Mouse (Mus musculus) G1E-ER4 (cell line): Measurements from ENCODE around the gene Habp2. TPM values are rescaled to one million over a fixed set of nuclear protein-coding genes. Genes with fewer than 3 reads are reported as not detected.

Experiments used
- GATA1 ChIP-seq: IDR thresholded peaks from one replicate; pipeline ENCODE4 v1.8.0; 2012; ENCODE audit warnings: low read length, inconsistent platforms
- polyA plus RNA-seq: library from polyadenylated mRNA; stranded (reverse); fragments of >175 nt; gene quantifications from 2 replicates; pipeline ENCODE4 v1.2.3, GENCODE M21; 2012

The Habp2 gene
- not detected in 2 replicates for polyA plus RNA-seq

DNA sequence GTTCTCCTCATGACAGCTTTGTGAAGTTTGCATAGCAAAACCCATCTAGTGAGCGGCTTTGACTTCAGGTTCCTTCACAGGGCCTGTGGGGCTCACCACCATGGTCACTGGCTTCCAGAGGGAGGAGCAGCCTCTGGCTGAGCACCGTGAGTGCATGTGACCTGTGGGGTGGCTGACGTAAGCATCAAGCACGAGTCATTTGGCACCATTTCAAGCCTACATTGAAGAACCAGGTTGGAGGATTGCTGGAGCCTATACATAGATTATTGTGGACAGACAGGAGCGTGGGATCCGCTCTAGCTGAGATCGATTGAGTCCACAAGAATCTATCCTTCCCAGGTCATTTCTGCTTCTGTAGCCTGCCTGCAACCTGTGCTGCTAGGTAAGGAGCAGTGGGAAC is at the start of gene Habp2:
TSS of gene Habp2 (plus strand) at position 272 of the 400 bp plus-strand sequence.
- no peak for TF ChIP-seq GATA1

DNA sequence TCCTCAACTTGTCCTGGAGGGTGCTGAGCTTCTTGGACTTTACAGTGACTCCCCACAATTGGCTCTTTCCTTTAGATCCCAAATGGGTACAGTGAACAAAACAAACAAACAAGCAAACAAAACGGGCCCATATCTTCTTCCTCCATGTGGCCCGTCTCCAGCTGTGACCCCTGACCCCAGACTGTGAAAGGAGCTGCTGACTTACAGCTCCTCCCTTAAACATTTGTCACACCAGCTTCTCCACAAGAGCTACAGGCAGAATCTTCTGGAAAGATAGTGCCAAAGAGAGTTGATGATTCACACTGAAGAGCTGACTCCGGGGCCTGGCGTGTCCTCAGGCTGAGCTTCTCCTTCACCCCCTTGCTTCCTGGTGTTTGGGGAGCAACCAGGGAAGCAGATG is 48.4 kb upstream of the Habp2 start:
- no peak for TF ChIP-seq GATA1

DNA sequence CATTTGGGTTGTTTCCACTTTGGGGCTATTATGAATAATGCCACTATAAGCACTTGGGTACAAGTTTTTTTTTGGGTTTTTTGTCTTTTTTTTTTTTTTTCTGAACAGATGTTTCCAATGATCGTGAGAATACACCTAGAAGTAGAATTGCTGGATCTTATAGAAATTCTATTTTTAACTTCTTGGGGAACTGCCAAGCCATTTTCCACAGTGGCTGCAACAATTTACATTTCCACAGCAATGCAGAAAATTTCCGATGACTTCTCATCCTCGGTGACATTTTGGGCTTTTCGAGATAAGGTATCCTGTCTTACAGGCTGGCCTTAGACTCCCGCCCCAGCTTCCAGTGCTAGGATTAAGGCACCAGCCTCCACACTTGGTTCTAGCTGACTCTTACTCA is 41.7 kb upstream of the Habp2 start:
- no peak for TF ChIP-seq GATA1

DNA sequence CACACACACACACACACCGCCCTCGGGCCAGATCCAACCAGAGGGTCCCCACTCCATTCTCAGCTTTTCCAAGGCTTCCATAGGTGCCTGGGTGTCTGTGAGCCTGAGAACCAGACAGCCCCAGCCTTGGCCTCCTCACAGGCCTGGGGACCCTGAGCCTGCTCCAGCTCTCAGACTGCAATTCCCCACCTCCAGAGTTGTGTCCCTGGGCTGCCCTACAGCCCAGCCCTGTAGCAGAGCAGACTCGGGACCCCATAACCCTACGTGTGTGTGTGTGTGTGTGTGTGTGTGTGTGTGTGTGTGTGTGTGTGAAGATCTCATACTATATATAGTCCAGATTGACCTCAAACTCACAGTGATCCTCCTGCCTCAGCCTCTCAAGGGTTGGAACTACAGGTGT is 34.1 kb upstream of the Habp2 start:
- TF ChIP-seq GATA1 = no peak

DNA sequence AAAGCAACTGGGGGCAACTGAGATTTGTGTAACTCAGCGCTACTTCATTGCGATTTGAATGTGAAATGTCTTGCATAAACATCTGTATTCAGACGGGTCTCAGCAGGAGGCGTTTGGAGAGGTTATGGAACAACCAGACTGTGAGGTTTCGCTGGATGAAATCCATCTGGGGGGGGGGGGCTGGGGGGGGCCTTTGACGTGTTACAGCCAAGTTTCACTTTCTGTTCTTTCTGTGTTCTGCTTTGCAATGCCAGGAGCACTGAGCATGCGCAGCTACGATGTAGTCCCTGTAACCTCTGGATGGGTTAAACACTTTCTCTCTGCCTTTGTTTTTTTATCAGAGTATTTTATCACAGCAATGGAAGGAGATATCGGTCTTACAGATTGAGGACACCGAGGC is 33.7 kb upstream of the Habp2 start:
- no peak for TF ChIP-seq GATA1

DNA sequence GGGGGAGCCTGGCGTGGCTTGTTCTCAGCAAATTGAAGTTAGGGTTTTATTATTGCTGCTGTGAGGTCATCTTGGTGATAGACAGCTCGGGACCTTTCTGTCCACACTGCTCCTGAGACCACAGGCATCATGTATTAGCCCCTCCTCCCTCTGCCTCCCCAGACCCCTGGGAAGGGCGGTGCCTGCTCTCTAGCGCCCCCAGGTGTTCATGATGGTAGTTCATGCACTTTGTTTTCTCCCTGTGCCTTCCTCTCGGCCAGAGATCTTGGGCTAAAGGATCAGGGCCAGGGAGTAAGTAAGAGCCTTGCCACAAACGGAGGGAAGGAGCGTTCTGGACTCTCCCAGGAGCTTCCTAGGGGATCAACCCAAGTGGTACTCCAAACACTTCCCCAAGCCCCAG is 32.2 kb upstream of the Habp2 start:
- TF ChIP-seq GATA1 = no peak

DNA sequence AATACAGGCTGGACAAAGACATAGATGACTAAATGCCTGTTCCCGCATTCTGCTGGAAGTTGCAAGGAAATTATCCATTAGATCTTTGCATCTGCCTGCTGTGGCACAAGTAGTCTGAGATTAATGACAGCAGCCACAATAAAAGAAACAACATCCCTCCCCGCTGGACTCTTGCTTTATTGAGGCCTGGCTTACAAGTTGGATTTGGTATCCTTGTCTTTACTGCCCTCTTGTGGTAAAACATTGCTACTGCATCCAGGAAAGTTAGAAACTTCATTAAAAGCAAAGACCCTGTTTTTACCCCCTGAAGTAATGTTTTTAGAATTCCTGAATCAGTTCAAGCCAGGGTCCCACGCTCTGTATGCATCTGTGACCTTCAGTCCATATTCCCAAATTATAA is 31.4 kb upstream of the Habp2 start:
- no peak for TF ChIP-seq GATA1

DNA sequence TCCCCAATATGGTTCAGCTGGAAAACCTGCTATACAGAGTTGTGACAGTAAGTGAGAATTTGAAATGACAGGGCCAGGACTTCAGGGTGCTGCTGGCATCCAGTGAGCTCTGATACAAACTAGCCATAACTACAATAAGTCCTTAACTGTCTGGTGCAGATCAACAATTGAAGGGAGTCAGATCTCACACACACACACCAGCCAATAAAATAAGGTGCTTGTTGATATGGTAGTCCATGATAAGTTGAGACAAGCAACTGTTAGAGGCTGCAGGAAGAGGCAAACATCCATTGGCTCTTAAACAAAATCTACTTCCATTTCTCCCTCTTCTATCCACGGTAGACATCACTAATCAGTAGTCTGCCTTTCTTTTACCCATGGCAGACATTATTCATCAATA is 30.7 kb upstream of the Habp2 start:
- TF ChIP-seq GATA1 = no peak

DNA sequence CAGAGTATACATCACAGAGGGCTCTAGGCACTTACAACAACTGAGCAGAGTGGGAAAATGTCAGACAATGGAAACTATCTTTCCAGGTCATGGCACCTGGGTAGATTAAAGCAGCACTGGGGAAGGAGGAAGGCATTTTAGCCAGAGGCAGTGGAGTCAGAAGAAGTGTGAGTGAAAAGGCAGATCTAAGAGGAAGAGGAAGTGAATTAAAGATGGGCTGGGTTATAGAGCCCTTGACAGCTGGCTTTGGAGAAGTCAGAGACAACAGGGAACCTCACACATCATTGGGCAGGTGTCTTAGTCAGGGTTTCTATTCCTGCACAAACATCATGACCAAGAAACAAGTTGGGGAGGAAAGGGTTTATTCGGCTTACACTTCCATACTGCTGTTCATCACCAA is 30.2 kb upstream of the Habp2 start:
- no peak for TF ChIP-seq GATA1

DNA sequence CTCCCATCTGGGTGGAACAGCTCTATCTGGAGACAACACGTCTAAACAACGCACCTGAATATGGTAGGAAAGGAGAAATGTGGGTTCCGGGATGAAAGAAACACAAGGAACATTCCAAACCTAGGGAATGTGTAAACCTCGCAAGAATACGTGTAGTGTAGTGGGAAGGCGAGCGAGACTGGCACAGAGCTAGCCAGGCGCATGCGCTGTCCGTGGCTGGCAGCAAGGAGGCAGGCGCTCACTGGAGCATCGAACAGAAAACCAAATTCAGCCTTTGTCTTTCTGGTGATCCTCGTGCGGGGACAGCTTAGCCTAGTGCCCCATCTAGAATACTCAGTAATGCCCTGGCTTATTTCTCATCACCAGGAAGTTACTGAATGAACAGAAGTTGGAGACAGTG is 23.2 kb upstream of the Habp2 start:
- no peak for TF ChIP-seq GATA1

DNA sequence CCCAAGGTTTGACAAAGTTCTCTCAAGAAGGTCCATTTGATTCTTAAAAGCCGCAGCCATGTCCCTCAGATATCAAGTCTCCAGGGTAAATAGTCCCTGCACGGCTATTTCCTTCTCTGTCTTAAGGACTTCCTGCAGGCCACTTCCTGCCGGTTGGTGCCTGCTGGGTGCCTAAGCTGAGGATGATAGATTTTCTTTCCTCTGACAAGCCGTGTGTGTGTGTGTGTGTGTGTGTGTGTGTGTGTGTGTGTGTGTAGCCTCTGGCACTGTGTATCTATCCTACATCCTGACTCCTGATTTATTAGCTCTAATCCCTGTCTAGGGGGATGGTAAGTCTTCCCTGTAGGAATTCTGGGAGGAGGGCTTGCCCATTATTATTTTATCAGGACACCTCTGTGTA is 22.8 kb upstream of the Habp2 start:
- TF ChIP-seq GATA1 = no peak

DNA sequence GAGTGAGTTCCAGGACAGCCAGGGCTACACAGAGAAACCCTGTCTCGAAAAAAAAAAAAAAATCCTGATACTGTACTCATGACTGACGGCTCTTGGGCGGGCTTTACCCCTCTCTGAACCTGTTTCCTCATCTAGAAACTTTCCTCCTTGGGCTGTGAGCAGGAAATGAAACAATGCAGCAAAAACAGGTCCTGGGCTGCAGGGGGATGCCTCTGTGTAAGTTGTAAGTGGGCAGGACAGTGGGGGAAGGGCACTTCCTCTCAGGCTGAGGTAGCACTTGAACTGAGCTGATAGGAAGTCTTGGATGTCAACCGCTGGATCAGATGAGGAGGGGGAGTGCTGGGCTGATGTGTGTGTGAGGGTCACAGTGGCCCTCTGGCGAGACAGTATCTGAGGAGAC is 21.8 kb upstream of the Habp2 start:
- TF ChIP-seq GATA1 = no peak

DNA sequence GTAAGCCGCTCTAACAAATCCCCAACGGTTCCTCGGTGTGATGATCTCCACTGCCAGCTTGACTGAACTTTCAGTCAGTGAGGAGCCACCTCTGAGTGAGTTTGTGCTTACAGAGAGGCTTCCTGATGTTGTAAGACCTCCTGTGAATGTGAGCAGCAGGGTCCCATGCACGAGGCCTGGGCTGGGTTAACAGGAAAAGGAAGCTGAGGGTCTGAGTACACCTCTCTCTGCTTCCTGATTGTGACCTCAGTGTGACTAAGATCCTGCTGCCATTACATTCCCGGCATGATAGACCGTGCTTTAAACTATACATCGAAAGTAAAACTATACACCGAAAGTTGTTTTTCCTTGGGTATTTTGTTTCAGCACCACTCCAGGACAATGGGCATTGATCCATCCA is 14.9 kb upstream of the Habp2 start:
- TF ChIP-seq GATA1 = no peak

DNA sequence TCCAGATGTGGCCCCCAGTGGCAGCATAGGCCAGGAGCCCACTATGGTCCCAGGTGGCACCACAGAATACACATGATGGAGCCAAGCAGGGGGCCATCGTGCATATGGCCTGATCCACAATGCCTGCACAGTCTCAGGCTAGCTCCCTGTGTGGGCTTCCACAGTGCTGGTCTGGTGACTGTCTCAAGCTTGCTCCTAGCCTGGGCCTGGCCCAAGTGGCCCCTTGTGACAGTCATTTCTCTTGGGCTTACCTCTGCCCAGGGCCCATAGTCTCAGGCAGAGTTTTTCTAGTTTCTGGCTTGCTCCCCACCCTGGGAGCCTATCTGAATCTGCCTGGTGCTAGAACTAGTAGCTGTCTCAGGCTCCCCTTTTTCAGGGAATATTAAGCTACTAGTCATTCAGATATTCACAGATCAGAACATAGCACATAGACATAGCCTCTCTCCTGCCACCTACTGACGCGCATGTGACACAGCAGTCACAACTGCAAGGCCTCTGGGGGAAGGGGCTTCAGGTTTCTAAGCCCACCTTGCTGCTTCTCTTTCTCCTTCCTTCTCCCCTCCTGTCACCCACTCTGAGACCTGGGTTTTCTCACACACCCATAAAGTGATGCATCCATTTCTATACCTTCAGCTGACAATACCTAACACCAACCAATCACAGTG is 9.7 kb upstream of the Habp2 start:
- no peak for TF ChIP-seq GATA1

DNA sequence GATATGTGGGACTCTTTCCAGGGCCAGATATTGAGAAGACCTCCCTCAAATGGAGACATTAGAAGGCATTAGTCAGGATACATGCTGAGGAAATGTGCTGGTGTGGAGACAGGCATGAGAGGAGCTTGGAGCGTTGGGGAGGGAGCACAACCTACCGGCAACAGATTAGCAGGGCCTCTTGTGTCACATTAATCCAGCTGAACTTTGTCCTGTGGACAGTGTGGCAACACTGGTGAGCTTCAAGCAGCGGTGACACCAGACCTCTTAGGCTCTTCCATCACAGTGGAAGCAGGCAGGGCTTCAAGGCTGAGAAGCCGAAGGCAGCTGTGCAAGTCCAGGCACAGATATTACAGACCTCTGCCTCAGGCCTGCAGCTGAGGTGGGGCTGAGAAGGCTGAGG is 9.0 kb upstream of the Habp2 start:
- no peak for TF ChIP-seq GATA1

DNA sequence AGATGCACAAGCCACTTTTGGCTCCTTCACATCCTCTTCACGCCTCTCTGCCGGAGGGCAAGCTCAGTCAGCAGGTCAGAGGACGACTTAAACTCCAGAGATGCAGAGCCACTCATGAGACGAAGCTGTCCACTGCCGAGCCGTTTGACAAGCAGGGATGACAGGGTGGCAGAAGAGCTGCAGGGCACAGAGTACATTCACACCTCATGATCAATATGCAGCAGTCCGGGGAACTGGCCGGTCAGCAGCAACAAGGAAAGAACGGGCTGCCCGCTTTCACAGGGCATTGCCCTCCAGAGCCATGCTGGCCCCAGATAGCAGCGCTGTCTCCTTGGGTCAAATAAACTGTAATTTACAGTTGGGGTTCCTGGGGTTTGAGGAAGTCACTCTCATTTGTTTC is 8.6 kb upstream of the Habp2 start:
- TF ChIP-seq GATA1 = no peak

DNA sequence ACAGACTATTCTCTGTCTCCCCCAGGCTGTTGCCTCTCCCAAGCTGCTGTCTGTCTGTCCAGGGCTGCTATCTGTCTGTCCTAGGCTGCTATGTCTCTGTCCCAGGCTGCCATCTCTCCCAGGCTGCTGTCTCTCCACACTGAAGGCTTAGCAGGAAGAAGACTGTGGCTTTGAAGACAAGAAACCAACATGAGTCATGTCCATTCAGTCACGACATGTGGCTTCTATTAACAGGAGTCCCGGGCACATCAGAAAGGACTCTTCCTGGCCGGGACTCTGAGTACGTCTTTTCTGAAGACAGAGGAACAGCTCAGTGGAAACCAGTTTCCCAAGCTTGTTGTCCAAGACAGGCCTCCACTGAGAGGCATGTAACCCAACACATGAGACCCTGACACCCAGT is 1.7 kb upstream of the Habp2 start:
- no peak for TF ChIP-seq GATA1

DNA sequence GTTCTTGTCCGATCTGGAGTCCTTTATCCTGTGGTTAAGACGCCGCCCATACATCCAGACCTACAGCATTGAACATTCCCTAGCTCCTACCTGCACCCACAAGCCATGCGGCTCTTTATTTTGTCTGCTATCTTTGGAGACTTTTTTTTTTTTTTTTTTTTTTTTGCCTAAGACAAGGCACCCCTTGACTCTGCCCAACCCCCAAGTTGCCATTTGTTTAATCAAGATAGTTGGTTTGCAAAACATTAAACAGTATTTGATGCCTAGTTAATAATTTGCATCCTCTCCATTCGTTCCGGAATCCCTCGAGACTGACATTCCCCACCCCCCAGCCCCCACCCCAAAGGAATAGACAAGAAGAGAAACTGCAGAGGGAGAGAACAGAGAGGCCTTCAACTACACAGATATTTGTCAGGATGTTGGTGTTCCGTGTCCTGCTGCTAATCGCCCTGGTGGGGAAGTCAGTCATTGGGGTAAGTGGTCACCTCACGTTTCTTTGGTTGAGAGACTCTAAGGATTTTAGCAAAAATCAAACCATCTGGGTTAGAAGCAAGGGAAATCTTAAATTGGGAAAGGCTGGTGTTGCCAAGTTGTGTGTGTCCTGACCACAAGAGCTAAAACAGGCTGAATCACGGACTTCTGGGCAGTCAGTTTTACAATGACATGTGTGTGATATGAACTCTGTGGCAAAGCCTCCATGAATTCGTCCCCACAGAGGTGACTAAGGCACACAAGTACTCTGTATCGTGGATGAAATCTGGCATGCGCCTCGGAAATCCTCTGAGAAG is 837 bp downstream of the Habp2 start:
- TF ChIP-seq GATA1 = no peak

DNA sequence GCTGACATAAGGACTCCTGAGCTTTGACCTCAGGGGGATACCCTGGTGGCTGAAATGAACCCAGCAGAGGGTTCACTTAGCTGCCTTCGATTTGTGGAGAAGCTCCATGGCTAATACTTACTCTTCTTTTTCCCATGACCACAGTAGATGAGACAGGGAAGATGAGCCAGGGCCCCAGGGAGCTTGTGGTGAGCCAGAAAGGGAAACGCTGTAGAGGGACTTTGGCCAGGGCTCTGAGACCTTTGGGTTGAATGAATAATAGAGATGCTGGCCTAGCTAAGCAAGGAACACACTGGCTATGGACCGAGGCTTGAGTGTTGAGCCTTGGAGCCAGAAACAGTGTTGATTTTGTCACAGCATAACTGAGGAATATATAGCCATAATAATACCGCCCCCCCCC is 1.5 kb downstream of the Habp2 start:
- TF ChIP-seq GATA1 = no peak
